Mouse (Mus musculus) left cerebral cortex, adult 18-20 months (tissue): ENCODE results near the gene Gpr37l1. TPM values are rescaled to one million over a fixed set of nuclear protein-coding genes. Genes with fewer than 3 reads are reported as not detected.
"Not testable (repeated sequence)": the region's sequence is repeated elsewhere in the genome, so short reads cannot be mapped to it uniquely, and the experiment has no call there.

Experiments
- DNase-seq, 2 experiments: peaks; one replicate each; pipeline ENCODE4 v3.0.0; 2021 to 2022; ENCODE audit warnings: low spot score in 2 of 2, mixed read lengths in 1 of 2
- long read RNA-seq, 2 experiments: library from polyadenylated mRNA; stranded (forward); transcript quantifications; one replicate each; pipeline ENCODE4 v2.0.0; 2021
- total RNA-seq, 2 experiments: library from RNA; stranded (reverse); gene quantifications; 2 replicates each; pipeline ENCODE4 v1.2.3; 2021

Gene Gpr37l1
- 100 to 1,000 TPM; 160 to 178 TPM for total RNA-seq
- long read RNA-seq, experiment 1, transcript Gpr37l1-201 (2 exons, 2,269 nt): major isoform, 239 of 280 reads
- long read RNA-seq, experiment 1, partial matches to known transcripts: 35 of 280 reads
- long read RNA-seq, experiment 1, other reads (novel, unspliced or antisense): 6 of 280 reads
- long read RNA-seq, experiment 2, transcript Gpr37l1-201 (2 exons, 2,269 nt): major isoform, 173 of 226 reads
- long read RNA-seq, experiment 2, partial matches to known transcripts: 49 of 226 reads
- long read RNA-seq, experiment 2, other reads (novel, unspliced or antisense): 4 of 226 reads

DNA sequence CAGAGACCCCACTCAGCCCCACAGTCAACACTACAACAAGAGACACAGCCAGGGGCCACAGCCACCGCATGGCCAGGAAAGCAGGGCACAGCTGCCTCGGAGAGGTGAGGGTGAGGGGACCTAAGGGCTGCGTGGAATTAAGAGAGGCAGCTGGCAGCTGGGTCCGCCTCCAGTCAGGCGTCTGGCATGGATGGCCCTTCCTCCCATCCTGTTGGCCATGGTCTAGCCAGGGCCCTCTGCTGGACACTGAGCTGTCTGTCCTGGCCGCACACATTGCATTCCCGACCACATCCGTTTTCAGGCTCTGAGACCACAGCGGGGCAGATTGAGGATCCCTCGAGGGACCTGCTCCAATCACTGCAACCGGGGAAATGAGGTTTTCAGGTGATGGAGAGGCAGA, at the start of gene Gpr37l1:
TSS of gene Gpr37l1 (minus strand) at position 247 of the 400 bp plus-strand sequence.
- DNase-seq: no peak

GRCm38 (mm10) chr1:135213772-135214640, 46.5 kb upstream of the Gpr37l1 start:
- DNase-seq: no peak

DNA sequence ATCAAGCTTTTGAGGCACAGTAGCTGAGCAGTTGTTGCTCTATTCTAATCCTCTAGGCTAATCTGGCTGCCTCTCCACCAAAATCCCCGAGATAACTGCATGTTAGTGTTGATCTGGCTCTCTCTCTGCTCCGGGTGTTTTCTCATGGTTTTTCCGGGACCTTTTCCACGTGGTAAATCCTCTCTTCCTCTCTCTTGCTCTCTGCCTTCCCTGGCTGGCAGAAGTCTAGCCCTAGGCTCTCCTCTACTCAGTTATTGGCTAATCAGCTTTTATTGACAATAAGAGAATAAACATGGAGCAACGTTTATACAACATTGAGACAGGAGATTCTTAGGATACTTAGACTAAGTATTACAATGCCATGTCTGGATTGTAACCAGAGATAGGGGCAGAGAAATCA, 42.9 kb upstream of the Gpr37l1 start:
- no peak for DNase-seq

GRCm38 (mm10) chr1:135208716-135209115, 41.2 kb upstream of the Gpr37l1 start:
- DNase-seq: no peak

GRCm38 (mm10) chr1:135206586-135207339, 39.3 kb upstream of the Gpr37l1 start:
- no peak for DNase-seq

DNA sequence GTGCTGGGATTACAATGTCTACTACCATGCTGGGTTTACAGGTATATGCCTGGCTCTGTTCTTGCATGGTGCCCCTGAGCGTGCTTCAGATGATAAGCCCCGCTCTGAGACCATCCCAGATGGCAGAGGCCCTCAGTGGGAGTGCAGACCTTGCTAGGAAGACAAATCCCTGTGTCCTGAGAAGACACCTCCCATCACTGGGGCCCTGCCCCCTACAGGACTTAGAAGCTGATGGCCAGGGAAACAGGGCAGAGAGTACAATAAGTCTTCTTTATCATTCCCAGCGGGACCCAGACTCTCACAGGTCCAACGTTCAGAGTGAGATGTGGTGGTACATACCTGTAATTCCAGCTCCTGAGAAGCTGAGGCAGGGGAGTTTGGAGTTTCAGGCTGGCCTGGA, 37.8 kb upstream of the Gpr37l1 start:
- DNase-seq: no peak

- no peak for DNase-seq
These were observed 37.0 kb upstream of the Gpr37l1 start for GRCm38 (mm10) chr1:135204196-135205126.

GRCm38 (mm10) chr1:135200400-135200799, 32.9 kb upstream of the Gpr37l1 start:
- DNase-seq: no peak

DNA sequence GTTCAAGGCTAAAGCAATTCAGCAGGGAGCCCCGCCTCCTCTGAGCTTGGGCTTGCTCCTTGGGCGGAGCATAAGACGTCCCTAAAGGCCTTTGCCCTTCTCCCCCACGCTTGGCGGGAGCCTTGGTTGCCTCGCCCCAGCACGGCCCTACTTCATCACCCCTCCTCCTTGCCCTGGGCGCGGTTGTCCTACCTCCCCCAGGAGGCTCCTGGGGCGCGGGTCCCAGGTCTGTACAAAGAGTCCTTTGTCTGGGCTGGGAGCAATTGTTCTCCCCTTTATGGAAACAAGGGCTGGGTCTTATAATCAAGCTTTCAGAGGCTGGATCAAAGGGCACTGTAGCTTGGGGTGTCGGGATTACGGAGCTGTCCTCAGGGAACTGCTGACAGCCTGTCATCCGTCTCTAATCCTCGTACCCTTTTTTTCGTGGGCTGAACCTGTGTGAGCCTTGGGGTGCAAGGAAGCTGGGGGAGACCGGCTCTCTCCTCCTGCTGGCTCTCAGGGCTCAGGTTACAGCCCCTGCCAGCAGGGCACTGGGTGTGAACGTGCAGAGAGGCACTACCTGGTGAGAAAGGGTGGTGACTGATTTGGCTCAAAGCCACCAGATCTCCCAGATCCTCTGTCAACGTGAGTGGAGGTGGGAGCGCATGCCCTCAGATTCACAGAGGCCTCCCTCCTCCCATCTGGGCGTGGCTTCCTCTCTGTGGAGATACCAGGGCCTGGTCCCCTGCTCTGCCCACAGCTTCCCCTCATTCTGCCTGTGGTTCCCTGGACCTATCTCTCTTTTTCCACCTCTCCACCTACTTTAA, 31.7 kb upstream of the Gpr37l1 start:
- no peak for DNase-seq

GRCm38 (mm10) chr1:135198412-135198811, 30.9 kb upstream of the Gpr37l1 start:
- no peak for DNase-seq

DNA sequence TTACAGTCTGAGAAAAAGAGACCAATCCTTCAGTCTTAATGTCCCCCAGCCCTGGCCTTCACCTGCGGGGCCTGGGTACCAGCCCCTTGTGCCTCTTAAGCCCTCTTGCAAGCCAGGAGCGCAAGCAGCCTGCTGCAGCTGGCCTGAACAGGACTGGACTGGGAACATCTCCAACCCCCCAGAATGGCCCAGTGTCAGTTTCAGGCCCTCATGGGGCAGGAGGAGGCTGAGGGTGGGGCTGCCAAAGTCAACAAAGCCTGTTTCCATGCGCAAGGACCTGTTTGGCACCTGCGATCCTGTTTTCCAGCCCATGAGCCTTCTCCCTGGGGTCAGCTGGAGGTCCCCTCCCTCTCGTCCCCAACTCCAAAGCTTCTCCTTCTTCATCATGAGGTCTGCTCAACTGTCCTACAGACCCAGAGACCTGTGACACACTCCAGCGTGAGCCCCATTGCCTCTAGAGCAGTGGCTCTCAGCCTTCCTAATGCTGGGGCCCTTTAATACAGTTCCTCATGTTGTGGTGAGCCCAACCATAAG, 28.5 kb upstream of the Gpr37l1 start:
- no peak for DNase-seq

DNA sequence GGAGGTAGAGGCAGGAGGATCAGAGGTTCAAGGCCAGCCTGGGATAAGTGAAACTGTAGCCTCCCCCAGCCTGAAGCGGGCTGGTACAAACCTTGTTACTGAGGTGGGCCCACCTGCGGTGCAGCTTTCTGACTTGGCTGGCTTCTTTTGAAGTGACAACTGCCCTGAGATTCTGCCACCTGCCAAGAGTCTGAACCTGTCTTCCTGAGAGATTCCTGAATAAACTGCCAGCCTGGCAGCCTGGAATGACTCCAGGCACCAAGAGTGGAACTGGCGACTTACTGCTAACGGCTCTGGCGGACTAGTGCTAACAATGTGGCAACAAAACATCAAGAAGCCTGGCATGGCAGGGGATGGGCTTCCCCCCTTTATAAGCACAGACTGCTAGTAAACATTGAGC, 26.9 kb upstream of the Gpr37l1 start:
- DNase-seq: not testable (repeated sequence)

GRCm38 (mm10) chr1:135189186-135189585, 21.7 kb upstream of the Gpr37l1 start:
- DNase-seq: no peak

- no peak for DNase-seq
These were observed 20.7 kb upstream of the Gpr37l1 start for GRCm38 (mm10) chr1:135188197-135188596.

DNA sequence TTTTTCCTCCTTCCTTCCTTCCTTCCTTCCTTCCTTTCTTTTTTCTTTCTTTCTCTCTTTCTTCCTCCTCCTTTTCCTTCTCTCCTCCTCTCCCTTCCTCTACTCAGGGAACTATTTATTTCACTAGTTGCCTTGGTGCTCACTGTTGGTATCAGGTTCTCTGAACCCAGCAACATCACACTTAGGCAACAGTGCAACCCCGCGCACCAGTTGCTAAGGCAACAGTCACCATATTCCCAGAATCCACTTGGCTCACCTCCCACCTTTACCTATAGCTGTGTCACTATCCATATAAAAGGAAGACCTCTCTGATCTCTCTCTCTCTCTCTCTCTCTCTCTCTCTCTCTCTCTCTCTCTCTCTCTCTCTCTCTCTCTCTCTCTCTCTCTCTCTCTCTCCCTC, 19.5 kb upstream of the Gpr37l1 start:
- DNase-seq: not testable (repeated sequence)

GRCm38 (mm10) chr1:135186427-135186826, 18.9 kb upstream of the Gpr37l1 start:
- no peak for DNase-seq

GRCm38 (mm10) chr1:135185936-135186335, 18.5 kb upstream of the Gpr37l1 start:
- no peak for DNase-seq

- no peak for DNase-seq
These were observed 16.6 kb upstream of the Gpr37l1 start for GRCm38 (mm10) chr1:135183941-135184570.

- no peak for DNase-seq
These were observed 16.0 kb upstream of the Gpr37l1 start for GRCm38 (mm10) chr1:135183448-135183847.
